Comparison of ENCODE assay signal across 13 mouse cellular contexts in genomic region chr17:47462728-47463388, GRCm38 (mm10). TPM values are rescaled to one million over a fixed set of nuclear protein-coding genes. Genes with fewer than 3 reads are reported as not detected.
DNase-seq lines count a peak whose midpoint lies in the region; ATAC-seq and TF ChIP-seq lines count a peak whose summit lies in the region.
"Had no signal": no experiment of that assay in that cellular context is flagged by ENCODE, and none has a peak within 500 bp of the region (broad histone marks: within the 10 kb centered on the region; RNA-seq: fewer than 3 reads in every experiment).

No protein-coding gene starts in this region.

- no peak overlapping the region for H3K4me2 ChIP-seq in heart, embryonic 12.5 days
- no peak overlapping the region for H3K4me2 ChIP-seq in lung, embryonic 14.5 days
- H3K4me2 ChIP-seq in liver, postnatal 0 days (ENCODE audit: low read depth, low read length) = no peak overlapping the region
- H3K4me2 ChIP-seq: neural tube, embryonic 12.5 days had no signal

- WGBS in heart, embryonic 12.5 days = 34% methylated on average over 9 of the region's 9 CpGs
- 23% methylated on average over 9 of the region's 9 CpGs for WGBS in lung, embryonic 14.5 days
- WGBS in liver, postnatal 0 days (ENCODE audit: insufficient replicate concordance) = 53% methylated on average over 9 of the region's 9 CpGs

- peak overlapping the region; percentile 51; the same call in 1 of the 2 replicates for H3K27ac ChIP-seq in heart, embryonic 12.5 days (ENCODE audit: poor library complexity, severe bottlenecking)
- H3K27ac ChIP-seq in lung, embryonic 14.5 days (ENCODE audit: low read depth) = peak overlapping the region; percentile 75
- H3K27ac ChIP-seq in liver, postnatal 0 days (ENCODE audit: low read depth) = peak overlapping the region; percentile 86
- H3K27ac ChIP-seq: neural tube, embryonic 12.5 days had no signal

- H3K27me3 ChIP-seq in heart, embryonic 12.5 days (replicated peaks) = peaks cover 38% of the 10 kb centered on the region
- peaks cover 16% of the 10 kb centered on the region for H3K27me3 ChIP-seq in lung, embryonic 14.5 days (ENCODE audit: insufficient read depth, low read length)
- H3K27me3 ChIP-seq in liver, postnatal 0 days (ENCODE audit: insufficient read depth, low read length) = no peaks in the 10 kb centered on the region

- ATAC-seq in heart, embryonic 12.5 days (ENCODE audit: insufficient number of reproducible peaks, low FRiP score) = no peak
- ATAC-seq in lung, embryonic 14.5 days (ENCODE audit: insufficient read depth) = peak; percentile 78
- peak; percentile 21; the same call in 1 of the 2 replicates for ATAC-seq in liver, postnatal 0 days
- ATAC-seq: hindbrain, embryonic 16.5 days had no signal

- H3K4me1 ChIP-seq in heart, embryonic 12.5 days (replicated peaks) = peaks cover 39% of the 10 kb centered on the region
- H3K4me1 ChIP-seq in lung, embryonic 14.5 days (ENCODE audit: insufficient read depth) = peaks cover 14% of the 10 kb centered on the region
- H3K4me1 ChIP-seq in liver, postnatal 0 days (ENCODE audit: insufficient read depth) = peaks cover 24% of the 10 kb centered on the region

- no peaks in the 10 kb centered on the region for H3K36me3 ChIP-seq in heart, embryonic 12.5 days
- H3K36me3 ChIP-seq in lung, embryonic 14.5 days (ENCODE audit: insufficient read depth) = no peaks in the 10 kb centered on the region; the same call in 1 of the 2 replicates
- peaks cover 3% of the 10 kb centered on the region; the same call in 1 of the 2 replicates for H3K36me3 ChIP-seq in liver, postnatal 0 days (replicated peaks; ENCODE audit: insufficient read depth, low read length)
- H3K36me3 ChIP-seq: neural tube, embryonic 12.5 days had no signal

- DNase-seq in heart, adult 8-10 months (ENCODE audit: low spot score) = no peak
- peak; percentile 68 for DNase-seq in lung, embryonic 14.5 days
- DNase-seq in lung, postnatal 10 days = no peak
- DNase-seq in R1 (ENCODE audit: low read depth, low spot score) = peak; percentile 20
- no peak for DNase-seq in liver, postnatal 0 days
- DNase-seq in testis, postnatal 10 days (ENCODE audit: low spot score) = no peak
- no peak for DNase-seq in spleen, postnatal 10 days (ENCODE audit: low spot score in 2 of 2)
- DNase-seq: cerebellum, postnatal 25 days; kidney, postnatal 14 days; left cerebral cortex, postnatal 4 days had no signal

- no peak for TF ChIP-seq EP300 in liver, postnatal 0 days (IDR thresholded peaks at IDR 0.05; ENCODE audit: low read depth)

- H3K4me3 ChIP-seq in heart, embryonic 12.5 days = no peak overlapping the region
- no peak overlapping the region for H3K4me3 ChIP-seq in lung, embryonic 14.5 days (ENCODE audit: low read depth, low read length)
- H3K4me3 ChIP-seq in liver, postnatal 0 days (ENCODE audit: low read depth, low read length) = no peak overlapping the region
- H3K4me3 ChIP-seq: neural tube, embryonic 12.5 days had no signal

- TF ChIP-seq CTCF in lung, embryonic 14.5 days (IDR thresholded peaks at IDR 0.05; ENCODE audit: low read depth) = no peak
- no peak for TF ChIP-seq CTCF in liver, postnatal 0 days (IDR thresholded peaks at IDR 0.05; ENCODE audit: low read depth)

- no peaks in the 10 kb centered on the region for H3K9me3 ChIP-seq in heart, embryonic 12.5 days (replicated peaks)
- no peaks in the 10 kb centered on the region for H3K9me3 ChIP-seq in lung, embryonic 14.5 days (ENCODE audit: low read depth, low read length)
- H3K9me3 ChIP-seq in liver, postnatal 0 days (ENCODE audit: low read length) = no peaks in the 10 kb centered on the region
- H3K9me3 ChIP-seq: neural tube, embryonic 12.5 days had no signal

- no peak overlapping the region for H3K9ac ChIP-seq in heart, embryonic 12.5 days
- no peak overlapping the region for H3K9ac ChIP-seq in lung, embryonic 14.5 days
- peak overlapping the region; percentile 26; the same call in 1 of the 2 replicates for H3K9ac ChIP-seq in liver, postnatal 0 days (replicated peaks)
- H3K9ac ChIP-seq: neural tube, embryonic 12.5 days had no signal

RNA-seq across cellular contexts. Expression of gene 1700001C19Rik, which starts 25.7 kb away (rescaled TPM):
- 1.0 and 1.2 TPM in 2 replicates for polyA plus RNA-seq in heart, embryonic 12.5 days (2016; fragmentation: Nextera tagmentation; extraction: Ambion mirVana)
- total RNA-seq in heart, adult 8-10 months (2022) = not detected
- polyA plus RNA-seq in lung, embryonic 14.5 days (2014; fragmentation: Nextera tagmentation; extraction: Ambion mirVana) = 0.13 TPM in 1 of 2 replicates, not detected in the other
- polyA plus RNA-seq in liver, postnatal 0 days (2015; fragmentation: Nextera tagmentation; extraction: Ambion mirVana) = 7.5 and 7.8 TPM in 2 replicates
- total RNA-seq: left cerebral cortex, postnatal 4 days had no signal

RNA-seq across cellular contexts. Expression of gene AI661453, which starts 26.4 kb away (rescaled TPM):
- polyA plus RNA-seq in heart, embryonic 12.5 days (2016; fragmentation: Nextera tagmentation; extraction: Ambion mirVana) = 0.85 and 1.1 TPM in 2 replicates
- total RNA-seq in heart, adult 8-10 months (2022) = 1 to 10 TPM in 3 of 4 experiments, under 1 TPM in 1; 0.50 to 2.1 (median 1.2) TPM
- 2.4 TPM in 2 replicates for polyA plus RNA-seq in lung, embryonic 14.5 days (2014; fragmentation: Nextera tagmentation; extraction: Ambion mirVana)
- 1.0 and 1.6 TPM in 2 replicates for polyA plus RNA-seq in liver, postnatal 0 days (2015; fragmentation: Nextera tagmentation; extraction: Ambion mirVana)

RNA-seq across cellular contexts. Expression of gene Taf8, which starts 39.2 kb away (rescaled TPM):
- 21.1 and 22.1 TPM in 2 replicates for polyA plus RNA-seq in heart, embryonic 12.5 days (2016; fragmentation: Nextera tagmentation; extraction: Ambion mirVana)
- total RNA-seq in heart, adult 8-10 months (2022) = 10 to 100 TPM in 2 of 4 experiments, 1 to 10 TPM in 2; 9.1 to 12.5 (median 10.4) TPM
- polyA plus RNA-seq in lung, embryonic 14.5 days (2014; fragmentation: Nextera tagmentation; extraction: Ambion mirVana) = 22.1 and 26.8 TPM in 2 replicates
- 6.5 and 8.1 TPM in 2 replicates for polyA plus RNA-seq in liver, postnatal 0 days (2015; fragmentation: Nextera tagmentation; extraction: Ambion mirVana)

RNA-seq across cellular contexts. Expression of gene Ccnd3, which starts 42.0 kb away (rescaled TPM):
- 533 and 538 TPM in 2 replicates for polyA plus RNA-seq in heart, embryonic 12.5 days (2016; fragmentation: Nextera tagmentation; extraction: Ambion mirVana)
- 10 to 100 TPM; 74.4 to 82.2 (median 75.2) TPM for total RNA-seq in heart, adult 8-10 months (2022)
- 289 and 308 TPM in 2 replicates for polyA plus RNA-seq in lung, embryonic 14.5 days (2014; fragmentation: Nextera tagmentation; extraction: Ambion mirVana)
- polyA plus RNA-seq in liver, postnatal 0 days (2015; fragmentation: Nextera tagmentation; extraction: Ambion mirVana) = 249 and 250 TPM in 2 replicates

Comparison
In these comparisons a context has a peak if more than half of its experiments do, and no peak if none do; other contexts are left out.
1. DNase-seq: peak in lung, embryonic 14.5 days (single experiment) and R1 (single experiment); none in heart, adult 8-10 months (single experiment), lung, postnatal 10 days (single experiment), liver, postnatal 0 days (single experiment), testis, postnatal 10 days (single experiment) and spleen, postnatal 10 days (0 of 2).
2. Peak in every context shown above with its lines, with median percentiles within 50 percentile points of each other: H3K27ac ChIP-seq.